Mouse (Mus musculus) kidney, postnatal 36 days (tissue): ENCODE data around the gene Cnot4.

Experiments
- DNase-seq, 2 experiments: peaks; one replicate each; pipeline ENCODE4 v3.0.0; 2021 to 2022; ENCODE audit warnings: mixed read lengths in 2 of 2

The Cnot4 gene

GRCm38 (mm10) chr6:35032704-35033103, 100.8 kb downstream of the Cnot4 start:
- DNase-seq: no peak

- no peak for DNase-seq
Observed at GRCm38 (mm10) chr6:35030811-35031210, 102.7 kb downstream of the Cnot4 start.

DNA sequence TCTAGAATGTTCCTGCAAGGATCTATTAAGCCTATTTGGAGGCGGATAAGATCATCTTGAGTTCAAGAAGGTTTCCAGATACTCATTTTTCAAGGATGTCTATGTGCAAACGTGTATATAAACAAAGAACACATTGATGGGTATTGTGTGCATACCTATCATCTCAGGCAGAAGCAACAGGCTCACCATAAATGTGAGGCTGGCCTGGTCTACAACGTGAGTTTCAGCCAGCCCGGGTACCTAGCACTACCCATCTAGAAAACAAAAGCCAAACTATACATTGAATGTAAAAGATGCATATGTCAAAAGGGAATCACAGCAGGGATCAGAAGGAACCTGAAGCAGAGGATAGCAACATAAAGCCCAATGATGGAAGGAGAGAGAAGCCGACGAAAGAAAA, 103.3 kb downstream of the Cnot4 start:
- no peak for DNase-seq

DNA sequence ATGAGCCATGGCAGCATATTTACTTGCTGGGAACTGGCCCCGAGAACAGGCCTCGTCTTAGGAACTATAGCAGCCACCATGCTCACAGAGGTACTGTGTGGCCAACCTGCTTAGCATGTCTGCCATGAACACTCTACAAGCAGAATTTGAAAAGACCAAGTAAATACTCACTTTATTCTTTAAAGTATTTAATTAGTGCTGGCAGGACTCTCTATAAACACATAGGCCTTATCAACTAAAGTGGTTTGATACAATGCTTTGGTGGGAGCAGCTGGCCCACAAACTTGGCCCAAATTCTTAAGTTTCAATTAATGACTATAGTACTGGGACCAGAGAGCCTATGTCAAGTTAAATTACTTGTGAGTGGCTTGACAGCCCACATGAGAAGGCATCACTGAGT, 105.5 kb downstream of the Cnot4 start:
- no peak for DNase-seq

DNA sequence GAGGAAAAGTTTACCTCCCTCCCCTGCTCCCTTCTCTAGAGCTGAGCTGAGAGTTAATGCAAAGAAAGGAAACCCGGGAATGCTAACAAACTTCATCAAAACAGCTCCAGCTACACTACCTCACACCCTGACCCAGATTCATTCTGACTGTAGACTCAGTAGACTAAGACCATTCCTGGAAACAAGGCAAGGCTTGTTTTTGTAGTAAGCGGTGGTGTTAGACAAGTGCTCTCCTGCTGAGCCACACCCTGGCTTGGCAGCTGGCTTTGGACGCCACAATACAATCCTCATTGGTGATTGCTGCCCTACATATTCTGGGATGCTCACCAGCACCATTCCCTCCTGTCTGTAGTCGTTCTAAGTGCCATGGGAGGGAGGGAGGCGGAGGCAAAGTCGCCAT, 106.3 kb downstream of the Cnot4 start:
- DNase-seq: no peak

DNA sequence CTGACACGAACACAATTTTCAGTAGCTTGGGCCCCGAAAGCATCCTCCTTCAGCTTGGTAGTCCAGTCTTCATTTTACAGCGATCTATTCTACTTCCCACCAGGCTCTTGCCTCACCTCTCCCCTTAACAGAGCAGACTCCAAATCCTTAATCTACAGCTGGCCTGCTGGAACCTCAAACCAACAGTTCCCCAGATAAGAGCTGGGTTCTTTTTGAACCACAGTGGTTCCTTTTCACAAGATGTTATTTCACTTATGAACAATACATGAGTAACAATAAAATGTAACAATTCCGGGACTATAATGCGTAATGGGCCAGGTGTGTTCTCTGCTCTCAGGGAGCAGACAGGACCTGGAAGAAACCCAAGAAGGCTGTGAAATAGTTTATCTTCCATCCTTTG, 116.9 kb downstream of the Cnot4 start:
- DNase-seq: no peak

GRCm38 (mm10) chr6:35011953-35012352, 121.6 kb downstream of the Cnot4 start:
- no peak for DNase-seq

DNA sequence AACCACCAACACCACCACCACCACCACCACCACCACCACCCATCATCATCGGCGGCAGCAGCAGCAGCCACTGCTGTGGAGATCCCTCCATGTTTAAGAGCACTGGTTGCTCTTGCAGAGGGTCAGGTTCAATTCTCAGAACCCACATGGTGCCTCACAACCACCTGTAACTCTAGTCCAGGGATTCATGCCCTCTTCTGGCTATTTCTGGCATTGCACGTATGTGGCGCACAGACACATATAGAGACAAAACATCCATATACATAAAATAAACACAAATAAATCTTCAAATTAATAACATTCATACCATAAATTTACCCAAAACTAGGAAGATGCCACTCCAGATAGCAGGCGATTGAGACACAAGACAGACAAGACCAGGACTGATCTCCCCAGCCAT, 122.8 kb downstream of the Cnot4 start:
- DNase-seq: no peak

- DNase-seq: peak in 1 of 2 experiments; percentile 27
Observed at GRCm38 (mm10) chr6:35002261-35002669, 131.3 kb downstream of the Cnot4 start.

GRCm38 (mm10) chr6:34999101-34999500, 134.4 kb downstream of the Cnot4 start:
- peak; percentile 28 to 42 for DNase-seq

GRCm38 (mm10) chr6:34996496-34996895, 137.0 kb downstream of the Cnot4 start:
- no peak for DNase-seq

- DNase-seq: peak; percentile 80 to 93
Observed at GRCm38 (mm10) chr6:34995265-34995681, 138.3 kb downstream of the Cnot4 start.

GRCm38 (mm10) chr6:34994692-34995091, 138.8 kb downstream of the Cnot4 start:
- DNase-seq: peak in 1 of 2 experiments; percentile 17

DNA sequence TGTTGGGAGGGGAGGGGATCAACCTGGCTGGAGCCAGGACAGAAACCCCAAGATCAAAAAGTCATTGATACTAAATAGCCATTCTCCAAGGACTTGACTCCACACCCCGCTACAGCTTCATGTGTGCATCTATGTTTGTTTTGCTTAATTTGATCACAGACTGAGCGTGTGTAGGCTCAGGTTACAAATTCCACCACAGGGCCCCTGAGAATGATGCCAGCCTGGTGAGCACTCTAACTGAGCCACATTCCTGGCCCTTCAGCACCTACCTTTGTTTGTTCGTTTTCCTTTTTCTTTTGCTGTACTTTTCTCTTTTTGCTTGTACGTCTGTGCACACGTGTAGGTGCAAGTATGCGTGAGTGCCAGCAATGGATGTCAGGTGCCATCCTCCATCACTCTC, 144.3 kb downstream of the Cnot4 start:
- no peak for DNase-seq

GRCm38 (mm10) chr6:34988081-34988761, 145.3 kb downstream of the Cnot4 start, which contains the start of gene Slc23a4:
TSS of gene Slc23a4 (minus strand) at chr6:34988404.
- DNase-seq: no peak

DNA sequence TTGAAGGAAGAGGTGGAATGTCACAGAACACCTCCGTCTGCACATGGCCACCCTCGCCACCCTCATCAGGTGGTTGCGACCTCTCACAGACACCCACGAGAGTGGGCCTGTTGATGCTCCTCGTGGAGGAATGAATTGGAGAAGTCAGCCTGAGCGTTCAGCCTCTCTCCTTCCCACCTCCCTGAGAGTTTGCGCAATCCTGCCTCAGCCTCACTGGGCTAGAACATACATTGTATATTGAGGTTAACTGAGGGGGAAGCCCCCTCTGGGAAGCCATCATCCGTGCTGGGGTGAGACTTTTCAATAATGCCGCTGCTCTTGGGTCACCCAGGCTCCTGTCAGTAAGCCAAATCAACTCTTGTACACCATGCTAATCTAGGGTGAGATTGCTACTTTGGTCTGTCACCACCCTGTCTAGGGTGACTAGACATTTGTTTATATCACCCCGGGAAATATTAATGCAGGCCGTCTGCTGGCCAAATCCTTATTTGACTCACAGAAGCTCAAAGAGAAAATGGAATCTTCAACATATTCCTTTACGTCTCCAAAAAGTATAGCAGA, 146.4 kb downstream of the Cnot4 start:
- DNase-seq: no peak

DNA sequence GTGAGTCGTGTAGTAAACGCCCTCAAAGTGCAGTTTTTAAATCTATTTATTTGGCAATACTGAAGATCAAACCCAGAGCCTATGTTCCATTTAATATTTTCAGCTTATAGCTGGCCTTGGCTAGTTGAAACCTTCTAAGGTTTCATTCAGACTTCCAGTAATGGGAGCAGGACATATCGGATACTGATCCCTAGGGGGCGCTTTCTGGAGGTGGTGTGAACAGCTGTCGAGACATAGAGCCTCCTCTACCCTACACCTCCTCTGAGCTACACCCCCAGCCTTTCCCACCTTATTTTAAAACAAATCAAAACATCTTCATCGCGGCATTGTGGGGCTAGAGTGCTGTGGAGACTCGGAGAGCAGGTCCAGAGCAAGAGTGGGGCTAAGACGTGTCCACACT, 152.9 kb downstream of the Cnot4 start:
- no peak for DNase-seq

GRCm38 (mm10) chr6:34979291-34979690, 154.2 kb downstream of the Cnot4 start:
- DNase-seq: no peak
